Mouse (Mus musculus): ENCODE measurements around the gene Wwox. TPM values are rescaled to one million over a fixed set of nuclear protein-coding genes. Genes with fewer than 3 reads are reported as not detected.

Gene Wwox
- polyA plus RNA-seq, 1 experiment from 2014 or later = 11.0 TPM

DNA sequence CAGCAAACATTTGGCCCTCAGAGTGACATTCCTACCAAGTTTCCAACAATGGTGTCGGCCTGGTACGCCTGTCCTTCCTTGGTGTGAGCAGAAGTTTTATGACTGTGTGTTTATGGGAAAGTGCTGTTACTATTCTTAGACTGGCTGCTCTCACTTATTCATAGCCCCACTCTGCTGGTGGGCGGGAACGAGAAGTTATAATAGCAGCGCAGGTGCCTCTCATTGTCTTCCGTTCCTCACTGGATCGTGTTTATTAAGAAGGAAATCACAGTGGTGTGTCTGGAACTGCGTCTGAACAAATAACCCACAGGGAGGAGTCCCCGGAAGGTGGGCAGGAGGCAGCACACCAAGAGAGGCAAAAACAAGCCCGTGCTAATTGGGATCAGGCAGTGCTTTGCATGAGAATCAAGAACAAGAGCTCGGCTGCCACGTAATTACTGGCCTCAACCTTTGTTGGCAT is 533.6 kb downstream of the Wwox start:
- H3K27ac ChIP-seq (ENCODE audit: low read depth, low read length) = no peak overlapping the region

GRCm38 (mm10) chr8:114974336-114974950 is 535.0 kb downstream of the Wwox start:
- Histone ChIP-seq H3K4me1 (ENCODE audit: control insufficient read depth, insufficient read depth, low read length) (peaks cover 4% of the 10 kb centered on the region; the same call in 1 of the 2 replicates), H3K27me3 (ENCODE audit: control insufficient read depth, insufficient read depth, low read length) (no peaks in the 10 kb centered on the region), H3K9ac (ENCODE audit: low read length) (no peak overlapping the region), H3K4me2 (ENCODE audit: low read depth) (no peak overlapping the region), H3K27ac (ENCODE audit: low read depth, low read length) (no peak overlapping the region), H3K36me3 (ENCODE audit: control insufficient read depth, insufficient read depth, low read length) (no peaks in the 10 kb centered on the region), H3K9me3 (ENCODE audit: control insufficient read depth, low read length) (0 out of 2 replicates have a peak, but pooled peaks cover 2% of the 10 kb centered on the region), H3K4me3 (ENCODE audit: low read depth, low read length) (no peak overlapping the region)
- ATAC-seq (ENCODE audit: insufficient read depth, low FRiP score, low TSS enrichment) (no peak), DNase-seq (ENCODE audit: low spot score) (no peak)
- 85% methylated on average over 5 of the region's 5 CpGs for WGBS

More for the DNA sequence above, 533.6 kb downstream of the Wwox start:
- 20% methylated on average over 12 of the region's 12 CpGs for WGBS
- H3K4me2 ChIP-seq (ENCODE audit: low read depth) = no peak overlapping the region
- ATAC-seq (ENCODE audit: insufficient read depth, low FRiP score, low TSS enrichment) (no peak), DNase-seq (ENCODE audit: low spot score) (no peak)
- no peaks in the 10 kb centered on the region for H3K36me3 ChIP-seq (ENCODE audit: control insufficient read depth, insufficient read depth, low read length)
- H3K9ac ChIP-seq (ENCODE audit: low read length) = no peak overlapping the region
- H3K9me3 ChIP-seq (ENCODE audit: control insufficient read depth, low read length) = 0 out of 2 replicates have a peak, but pooled peaks cover 6% of the 10 kb centered on the region
- no peaks in the 10 kb centered on the region for H3K27me3 ChIP-seq (ENCODE audit: control insufficient read depth, insufficient read depth, low read length)
- H3K4me3 ChIP-seq (ENCODE audit: low read depth, low read length) = no peak overlapping the region
- H3K4me1 ChIP-seq (ENCODE audit: control insufficient read depth, insufficient read depth, low read length) = peaks cover 4% of the 10 kb centered on the region; the same call in 1 of the 2 replicates

DNA sequence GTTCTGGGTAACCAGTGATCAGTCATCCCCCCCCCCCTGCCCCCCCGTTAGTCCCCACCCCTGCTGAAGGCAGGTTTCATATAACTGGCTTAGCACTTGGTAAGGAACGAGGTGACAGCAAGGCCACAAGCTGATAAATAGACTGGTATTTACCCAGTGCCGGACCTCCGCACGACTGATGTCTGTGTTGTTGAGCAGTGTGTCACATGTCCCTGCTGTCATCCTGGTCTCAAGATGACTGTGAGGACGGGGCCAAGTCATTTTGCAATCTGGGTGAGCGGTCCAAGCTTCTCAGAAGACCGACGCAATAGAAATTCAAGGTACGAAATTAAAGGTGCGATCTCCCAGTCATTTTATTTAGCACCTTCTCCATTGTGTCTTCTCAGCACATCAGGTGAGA is 538.3 kb downstream of the Wwox start:
- H3K4me2 ChIP-seq (ENCODE audit: low read depth) = no peak overlapping the region
- ATAC-seq (ENCODE audit: insufficient read depth, low FRiP score, low TSS enrichment) = no peak
- WGBS = 81% methylated on average over 11 of the region's 11 CpGs

GRCm38 (mm10) chr8:114978206-114978960 is 538.9 kb downstream of the Wwox start:
- DNase-seq (ENCODE audit: low spot score) (no peak), ATAC-seq (ENCODE audit: insufficient read depth, low FRiP score, low TSS enrichment) (no peak)
- H3K9ac ChIP-seq (ENCODE audit: low read length) = no peak overlapping the region
- H3K27me3 ChIP-seq (ENCODE audit: control insufficient read depth, insufficient read depth, low read length) = no peaks in the 10 kb centered on the region
- H3K4me3 ChIP-seq (ENCODE audit: low read depth, low read length) = no peak overlapping the region
- H3K9me3 ChIP-seq (ENCODE audit: control insufficient read depth, low read length) = peaks cover 2% of the 10 kb centered on the region; the same call in 1 of the 2 replicates
- no peak overlapping the region for H3K27ac ChIP-seq (ENCODE audit: low read depth, low read length)
- H3K4me1 ChIP-seq (ENCODE audit: control insufficient read depth, insufficient read depth, low read length) = no peaks in the 10 kb centered on the region
- H3K36me3 ChIP-seq (ENCODE audit: control insufficient read depth, insufficient read depth, low read length) = no peaks in the 10 kb centered on the region
- WGBS = 84% methylated on average over 15 of the region's 15 CpGs
- H3K4me2 ChIP-seq (ENCODE audit: low read depth) = no peak overlapping the region

More for the DNA sequence above, 538.3 kb downstream of the Wwox start:
- H3K4me1 ChIP-seq (ENCODE audit: control insufficient read depth, insufficient read depth, low read length) = peaks cover 4% of the 10 kb centered on the region; the same call in 1 of the 2 replicates
- H3K27ac ChIP-seq (ENCODE audit: low read depth, low read length) = no peak overlapping the region
- H3K9me3 ChIP-seq (ENCODE audit: control insufficient read depth, low read length) = peaks cover 2% of the 10 kb centered on the region; the same call in 1 of the 2 replicates
- DNase-seq (ENCODE audit: low spot score) = no peak
- H3K36me3 ChIP-seq (ENCODE audit: control insufficient read depth, insufficient read depth, low read length) = no peaks in the 10 kb centered on the region
- no peak overlapping the region for H3K9ac ChIP-seq (ENCODE audit: low read length)
- H3K4me3 ChIP-seq (ENCODE audit: low read depth, low read length) = no peak overlapping the region
- no peaks in the 10 kb centered on the region for H3K27me3 ChIP-seq (ENCODE audit: control insufficient read depth, insufficient read depth, low read length)

DNA sequence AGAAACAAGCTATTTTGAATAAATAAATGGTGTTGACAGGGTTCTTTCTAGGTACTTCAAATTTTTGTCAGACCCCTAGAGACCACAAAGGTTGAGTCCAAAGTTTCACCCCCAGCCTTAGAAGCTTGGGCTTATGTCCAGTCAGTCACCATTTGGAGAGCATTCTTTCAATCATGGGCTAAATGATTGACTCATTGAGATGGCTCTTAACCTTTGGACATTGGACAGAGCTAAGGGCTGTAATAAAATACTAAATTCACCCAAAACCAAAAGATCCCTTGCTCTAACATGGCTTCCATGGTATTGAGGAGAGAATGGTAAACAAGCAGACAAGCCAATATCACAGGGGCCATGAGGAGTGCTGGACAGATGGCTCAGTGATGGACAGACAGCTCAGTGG is 540.2 kb downstream of the Wwox start:
- ATAC-seq (ENCODE audit: insufficient read depth, low FRiP score, low TSS enrichment) = no peak
- H3K4me3 ChIP-seq (ENCODE audit: low read depth, low read length) = no peak overlapping the region
- no peak overlapping the region for H3K9ac ChIP-seq (ENCODE audit: low read length)
- no peak for DNase-seq (ENCODE audit: low spot score)
- H3K9me3 ChIP-seq (ENCODE audit: control insufficient read depth, low read length) = peaks cover 2% of the 10 kb centered on the region; the same call in 1 of the 2 replicates
- no peaks in the 10 kb centered on the region for H3K27me3 ChIP-seq (ENCODE audit: control insufficient read depth, insufficient read depth, low read length)
- no peak overlapping the region for H3K27ac ChIP-seq (ENCODE audit: low read depth, low read length)
- no peaks in the 10 kb centered on the region for H3K4me1 ChIP-seq (ENCODE audit: control insufficient read depth, insufficient read depth, low read length)
- no peaks in the 10 kb centered on the region for H3K36me3 ChIP-seq (ENCODE audit: control insufficient read depth, insufficient read depth, low read length)
- H3K4me2 ChIP-seq (ENCODE audit: low read depth) = no peak overlapping the region

DNA sequence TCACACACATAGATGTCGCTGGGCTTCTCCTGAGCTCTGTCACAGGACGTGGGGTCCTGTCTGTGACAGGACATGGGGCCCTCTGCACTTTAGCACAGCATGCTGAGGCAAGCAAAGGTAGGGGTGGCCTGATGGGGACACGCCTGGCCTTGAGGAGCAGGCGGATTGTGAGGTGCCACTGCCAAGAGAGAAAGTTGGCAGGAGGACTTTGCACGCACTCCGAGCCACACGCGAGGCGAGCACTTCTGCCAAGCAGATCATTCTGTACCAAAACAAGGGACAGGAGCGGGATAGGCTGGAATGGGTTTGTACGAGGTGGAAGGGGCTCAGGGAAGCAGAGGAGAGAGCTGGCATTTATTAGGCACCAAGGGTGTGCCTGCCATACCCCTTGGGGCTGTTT is 543.3 kb downstream of the Wwox start:
- Histone ChIP-seq H3K4me2 (ENCODE audit: low read depth) (no peak overlapping the region), H3K36me3 (ENCODE audit: control insufficient read depth, insufficient read depth, low read length) (no peaks in the 10 kb centered on the region), H3K27ac (ENCODE audit: low read depth, low read length) (no peak overlapping the region), H3K9me3 (ENCODE audit: control insufficient read depth, low read length) (no peaks in the 10 kb centered on the region; the same call in 1 of the 2 replicates), H3K9ac (ENCODE audit: low read length) (no peak overlapping the region), H3K27me3 (ENCODE audit: control insufficient read depth, insufficient read depth, low read length) (no peaks in the 10 kb centered on the region), H3K4me1 (ENCODE audit: control insufficient read depth, insufficient read depth, low read length) (no peaks in the 10 kb centered on the region), H3K4me3 (ENCODE audit: low read depth, low read length) (no peak overlapping the region)
- ATAC-seq (ENCODE audit: insufficient read depth, low FRiP score, low TSS enrichment) (no peak), DNase-seq (ENCODE audit: low spot score) (no peak)
- WGBS = 94% methylated on average over 11 of the region's 11 CpGs

- no peak for ATAC-seq (ENCODE audit: insufficient read depth, low FRiP score, low TSS enrichment)
- WGBS = 77% methylated on average over 8 of the region's 8 CpGs
- Histone ChIP-seq H3K4me3 (ENCODE audit: low read depth, low read length) (no peak overlapping the region), H3K9ac (ENCODE audit: low read length) (no peak overlapping the region), H3K36me3 (ENCODE audit: control insufficient read depth, insufficient read depth, low read length) (no peaks in the 10 kb centered on the region), H3K4me2 (ENCODE audit: low read depth) (no peak overlapping the region), H3K4me1 (ENCODE audit: control insufficient read depth, insufficient read depth, low read length) (no peaks in the 10 kb centered on the region), H3K27me3 (ENCODE audit: control insufficient read depth, insufficient read depth, low read length) (no peaks in the 10 kb centered on the region; the same call in 1 of the 2 replicates), H3K27ac (ENCODE audit: low read depth, low read length) (no peak overlapping the region), H3K9me3 (ENCODE audit: control insufficient read depth, low read length) (no peaks in the 10 kb centered on the region; the same call in 1 of the 2 replicates)
- no peak for DNase-seq (ENCODE audit: low spot score)
Observed at GRCm38 (mm10) chr8:114984500-114984899, 545.0 kb downstream of the Wwox start.

DNA sequence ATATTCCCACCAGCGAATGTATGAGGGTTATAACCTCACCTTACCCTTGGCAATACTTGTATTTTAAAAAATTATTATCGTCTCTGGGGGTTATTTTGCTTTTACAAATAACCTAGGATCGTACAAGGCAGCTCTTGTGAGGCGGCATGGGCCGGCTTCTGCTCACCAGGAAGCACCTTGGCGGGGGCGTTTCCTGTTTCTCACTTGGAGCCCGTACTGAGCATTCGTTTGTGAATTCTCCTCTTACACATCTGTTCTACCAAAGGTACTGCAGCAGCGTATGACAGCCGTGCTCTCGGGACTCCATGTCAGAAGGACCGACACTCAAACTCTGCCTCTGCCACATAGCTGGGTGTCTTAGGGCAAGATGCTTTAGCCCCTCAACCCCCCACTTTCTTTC is 546.5 kb downstream of the Wwox start:
- H3K4me3 ChIP-seq (ENCODE audit: low read depth, low read length) = no peak overlapping the region
- no peak for DNase-seq (ENCODE audit: low spot score)
- H3K27ac ChIP-seq (ENCODE audit: low read depth, low read length) = no peak overlapping the region
- no peaks in the 10 kb centered on the region for H3K4me1 ChIP-seq (ENCODE audit: control insufficient read depth, insufficient read depth, low read length)
- 75% methylated on average over 13 of the region's 13 CpGs for WGBS
- no peak for ATAC-seq (ENCODE audit: insufficient read depth, low FRiP score, low TSS enrichment)
- no peaks in the 10 kb centered on the region; the same call in 1 of the 2 replicates for H3K27me3 ChIP-seq (ENCODE audit: control insufficient read depth, insufficient read depth, low read length)
- no peak overlapping the region for H3K9ac ChIP-seq (ENCODE audit: low read length)
- no peaks in the 10 kb centered on the region for H3K36me3 ChIP-seq (ENCODE audit: control insufficient read depth, insufficient read depth, low read length)
- no peak overlapping the region for H3K4me2 ChIP-seq (ENCODE audit: low read depth)
- H3K9me3 ChIP-seq (ENCODE audit: control insufficient read depth, low read length) = no peaks in the 10 kb centered on the region
